Mouse (Mus musculus) embryo, embryonic 10.5 days (tissue): ENCODE results near the gene Ube2ql1.

Source experiments
- DNase-seq: peaks from one replicate; pipeline ENCODE4 v3.0.0-alpha.2; 2015; ENCODE audit warnings: low spot score

Gene Ube2ql1

GRCm38 (mm10) chr13:69739759-69740135 lies at the start of gene Ube2ql1:
TSS of gene Ube2ql1 (minus strand) at chr13:69739889.
- peak; percentile 90 for DNase-seq

GRCm38 (mm10) chr13:69788704-69789103 lies 49.0 kb upstream of the Ube2ql1 start:
- DNase-seq, result no peak

DNA sequence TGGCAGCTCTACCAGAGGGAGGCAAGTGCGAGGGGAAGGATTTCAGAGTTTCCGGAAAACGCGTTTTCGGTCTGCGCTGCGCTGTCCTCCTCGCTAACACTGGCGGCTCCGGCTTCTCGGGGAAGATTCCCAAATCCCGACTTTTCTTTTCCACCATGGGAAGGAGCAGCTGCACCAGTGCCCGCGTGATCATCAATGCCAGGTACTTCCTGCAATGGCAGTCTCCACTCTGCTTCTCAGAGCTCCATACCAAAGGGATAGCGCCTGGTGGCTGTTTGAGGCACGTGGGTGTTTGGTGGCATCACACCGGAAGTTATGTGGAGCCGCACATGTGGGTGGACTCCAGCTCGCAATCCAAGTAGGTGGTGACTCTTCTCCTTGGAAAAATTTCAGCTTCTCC lies 38.5 kb upstream of the Ube2ql1 start:
- DNase-seq, result no peak

DNA sequence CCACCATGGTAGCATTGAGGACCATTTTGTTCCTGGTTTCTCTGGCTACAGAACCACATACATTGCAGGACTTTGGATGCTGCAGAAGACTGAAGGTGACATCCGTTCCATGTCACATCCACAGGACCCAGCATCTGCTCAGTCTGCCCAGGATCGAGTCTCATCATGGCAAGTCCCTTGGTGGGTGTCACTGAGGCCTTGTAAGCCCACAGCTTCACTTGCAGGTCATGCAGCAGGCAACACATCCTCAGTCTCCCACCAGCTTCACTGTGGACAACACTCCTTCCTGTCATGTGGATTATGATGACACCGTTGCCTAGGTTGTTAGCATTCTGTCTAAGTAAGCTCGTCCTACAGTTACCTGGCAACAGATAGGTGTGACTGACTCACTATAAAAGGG lies 32.7 kb upstream of the Ube2ql1 start:
- DNase-seq, result no peak

GRCm38 (mm10) chr13:69770538-69771456 lies 31.1 kb upstream of the Ube2ql1 start:
- no peak for DNase-seq

DNA sequence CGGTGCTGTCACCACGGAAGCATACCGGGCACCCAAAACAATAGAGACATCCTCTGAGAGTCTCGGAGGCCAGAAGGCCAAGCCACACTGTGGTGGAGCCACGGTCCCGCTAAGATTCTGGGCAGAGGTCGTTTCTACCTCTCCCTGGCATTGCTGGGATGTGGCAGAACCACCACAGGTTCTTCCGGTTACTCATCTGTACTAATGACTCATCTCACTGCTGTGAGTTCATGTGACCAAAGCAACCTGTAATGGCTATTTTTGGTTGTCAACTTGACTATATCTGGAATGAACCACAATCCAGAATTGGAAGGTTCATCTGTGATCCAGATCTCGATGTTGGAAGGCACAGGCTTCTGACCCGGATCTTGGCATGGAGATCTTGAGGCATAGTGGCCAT lies 28.5 kb upstream of the Ube2ql1 start:
- no peak for DNase-seq

DNA sequence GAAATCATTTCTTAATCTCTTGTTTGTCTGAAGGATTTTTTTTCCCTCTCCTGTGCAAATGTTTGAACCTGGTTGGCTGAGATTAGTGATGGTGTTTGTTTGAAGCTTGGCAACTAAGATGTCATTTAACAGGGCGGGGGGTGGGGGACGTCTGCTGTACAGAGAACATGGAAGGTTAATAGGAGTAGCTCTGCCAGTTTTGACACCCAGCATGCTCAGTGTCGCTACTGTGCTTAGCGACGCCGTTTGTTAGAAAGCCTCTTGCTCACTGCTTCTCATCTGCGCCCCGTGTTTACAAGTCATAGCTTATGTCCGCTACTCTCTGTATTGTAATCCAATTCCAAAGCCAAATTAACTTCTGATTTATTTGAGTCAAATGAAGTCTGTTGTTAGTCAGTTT lies 25.0 kb upstream of the Ube2ql1 start:
- no peak for DNase-seq

DNA sequence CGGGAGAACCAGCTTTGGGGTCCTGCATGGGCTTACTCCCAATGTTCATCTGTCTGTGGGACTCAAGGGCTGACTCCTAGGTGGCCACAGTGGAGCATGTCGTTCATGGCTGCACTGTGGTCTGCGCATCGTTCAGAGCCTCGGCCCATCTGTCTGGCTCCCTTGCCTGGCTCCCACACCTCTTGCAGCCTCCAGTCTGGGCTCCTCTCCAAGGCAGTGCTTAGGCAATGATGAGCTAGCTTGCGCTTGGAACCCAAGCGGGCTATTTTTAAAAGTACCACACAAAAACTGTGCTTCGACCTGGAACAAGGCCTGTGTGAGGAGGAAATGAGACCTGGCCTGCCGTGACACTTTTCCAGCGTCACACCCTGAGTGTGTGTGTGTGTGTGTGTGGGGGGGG lies 21.7 kb upstream of the Ube2ql1 start:
- DNase-seq, result no peak

GRCm38 (mm10) chr13:69758979-69759378 lies 19.3 kb upstream of the Ube2ql1 start:
- no peak for DNase-seq

DNA sequence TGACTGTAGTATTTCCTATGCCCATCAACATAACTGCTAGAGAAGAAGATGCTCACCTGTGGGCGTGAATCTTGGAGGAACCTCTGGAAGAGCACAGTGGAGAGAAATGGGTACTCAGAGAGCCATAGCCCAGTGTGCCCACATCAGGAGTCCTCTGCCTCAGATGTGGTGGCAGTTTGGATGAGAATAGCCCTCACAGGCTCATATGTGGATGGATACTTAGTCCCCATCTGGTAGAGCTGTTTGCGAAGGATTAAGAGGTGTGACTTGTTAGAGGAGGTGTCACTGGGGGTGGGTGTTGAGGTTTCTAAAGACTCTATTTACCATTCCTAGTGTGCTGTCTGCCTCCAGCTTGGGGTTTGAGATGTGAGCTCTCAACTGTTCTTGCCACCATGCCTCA lies 13.2 kb upstream of the Ube2ql1 start:
- no peak for DNase-seq

DNA sequence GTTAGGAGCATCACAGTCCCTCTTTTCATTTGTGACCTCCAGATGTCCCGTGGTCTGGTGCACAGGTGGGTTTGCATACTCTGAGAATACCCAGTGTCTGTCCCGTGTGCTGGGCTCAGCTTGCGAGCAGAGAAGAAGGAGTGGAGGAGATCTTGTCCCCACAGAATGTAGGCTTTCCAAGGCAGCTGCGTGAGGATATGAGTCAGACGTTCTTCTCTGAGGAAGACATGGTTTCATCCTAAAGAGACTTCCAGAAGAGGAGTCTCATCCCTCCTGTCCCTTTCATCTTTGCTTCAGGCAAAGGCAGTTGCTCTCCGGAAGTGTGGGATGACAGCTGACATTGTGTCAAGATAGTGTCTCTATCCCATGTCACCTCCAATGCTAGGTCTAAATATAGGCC lies 11.8 kb upstream of the Ube2ql1 start:
- DNase-seq, result no peak

- no peak for DNase-seq
These were observed 9.1 kb upstream of the Ube2ql1 start for GRCm38 (mm10) chr13:69748756-69749155.

- DNase-seq, result peak; percentile 68
These were observed 919 bp upstream of the Ube2ql1 start for GRCm38 (mm10) chr13:69740331-69741285.

- DNase-seq, result peak; percentile 55
These were observed 464 bp downstream of the Ube2ql1 start for GRCm38 (mm10) chr13:69739091-69739758.

DNA sequence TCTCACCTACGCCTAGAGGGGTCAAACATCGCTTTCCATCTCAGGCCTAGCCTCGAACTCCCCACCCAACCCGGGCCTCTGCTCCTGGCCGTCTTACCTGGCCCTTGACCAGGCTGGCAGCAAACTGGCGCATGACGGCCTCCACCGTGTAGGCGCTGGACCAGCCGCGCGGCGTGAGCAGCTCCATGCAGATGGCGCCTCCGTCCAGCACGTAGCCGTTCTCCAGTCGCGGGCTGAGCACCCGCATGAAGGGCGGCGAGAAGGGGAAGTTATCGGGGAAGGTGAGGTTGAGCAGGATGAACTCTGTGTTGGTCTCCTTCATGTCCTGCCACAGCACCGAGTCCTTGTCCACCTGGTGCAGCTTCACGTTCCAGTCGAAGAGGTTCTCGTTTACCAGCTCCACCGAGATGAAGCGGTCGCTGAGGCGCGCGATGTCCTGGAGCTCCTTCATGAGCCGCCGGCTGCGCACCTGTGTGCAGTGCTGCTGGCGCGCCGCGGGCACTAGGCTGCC lies 1.2 kb downstream of the Ube2ql1 start:
- DNase-seq, result peak; percentile 60

DNA sequence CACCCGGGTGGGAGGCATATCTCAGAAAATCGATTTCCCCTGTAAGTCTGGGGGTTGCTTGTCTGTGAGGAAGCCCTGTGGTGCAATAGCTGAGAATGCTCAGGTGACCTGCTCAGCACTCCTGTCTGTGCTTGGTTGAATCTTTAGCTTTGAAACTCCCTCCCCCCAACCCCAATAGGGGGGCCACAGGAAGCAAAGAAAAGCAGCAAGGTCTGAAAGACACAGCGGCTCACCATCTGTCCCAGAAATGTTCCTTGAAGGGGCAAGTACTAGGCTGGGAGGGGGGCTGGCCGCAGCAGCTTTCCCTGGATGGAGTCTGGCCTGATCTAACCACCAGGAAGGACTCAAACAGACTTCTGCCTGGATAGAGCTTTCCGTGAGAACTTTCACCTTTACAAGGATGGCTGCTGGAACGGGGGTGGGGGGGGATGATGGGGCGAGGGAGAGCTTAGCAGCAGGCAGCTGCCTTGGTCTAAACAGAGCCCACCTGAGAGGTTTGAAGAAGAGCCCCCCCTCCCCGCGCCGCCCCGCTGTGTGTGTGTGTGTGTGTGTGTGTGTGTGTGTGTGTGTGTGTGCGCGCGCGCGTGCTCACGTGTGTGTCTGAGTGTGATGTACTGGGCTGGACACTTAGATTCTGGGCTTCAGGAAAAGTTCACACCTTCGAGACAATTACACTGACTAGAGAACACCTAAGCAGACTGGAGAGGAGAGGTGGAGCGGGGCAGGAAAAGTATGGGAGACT lies 2.1 kb downstream of the Ube2ql1 start:
- no peak for DNase-seq

GRCm38 (mm10) chr13:69732636-69733035 lies 7.1 kb downstream of the Ube2ql1 start:
- no peak for DNase-seq

DNA sequence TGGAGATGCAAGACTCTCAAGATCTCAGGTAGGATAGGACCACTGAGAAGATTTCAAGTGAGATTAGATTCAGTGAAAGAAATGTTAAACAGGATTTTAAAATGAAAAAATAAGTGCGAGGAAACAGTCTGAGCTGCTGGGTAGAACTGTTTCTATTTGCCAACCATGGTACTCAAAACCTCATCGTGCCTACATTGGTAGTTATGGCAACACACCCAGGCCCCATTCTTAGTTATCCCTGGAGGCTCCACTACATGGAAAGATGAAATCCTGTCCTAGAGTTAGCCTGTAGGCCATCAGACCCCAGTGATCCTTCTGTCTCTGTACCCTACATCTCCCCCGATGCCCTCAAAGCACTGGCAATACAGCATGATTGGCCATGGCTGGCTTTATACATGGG lies 14.3 kb downstream of the Ube2ql1 start:
- DNase-seq, result no peak

- no peak for DNase-seq
These were observed 18.5 kb downstream of the Ube2ql1 start for GRCm38 (mm10) chr13:69721141-69721540.

DNA sequence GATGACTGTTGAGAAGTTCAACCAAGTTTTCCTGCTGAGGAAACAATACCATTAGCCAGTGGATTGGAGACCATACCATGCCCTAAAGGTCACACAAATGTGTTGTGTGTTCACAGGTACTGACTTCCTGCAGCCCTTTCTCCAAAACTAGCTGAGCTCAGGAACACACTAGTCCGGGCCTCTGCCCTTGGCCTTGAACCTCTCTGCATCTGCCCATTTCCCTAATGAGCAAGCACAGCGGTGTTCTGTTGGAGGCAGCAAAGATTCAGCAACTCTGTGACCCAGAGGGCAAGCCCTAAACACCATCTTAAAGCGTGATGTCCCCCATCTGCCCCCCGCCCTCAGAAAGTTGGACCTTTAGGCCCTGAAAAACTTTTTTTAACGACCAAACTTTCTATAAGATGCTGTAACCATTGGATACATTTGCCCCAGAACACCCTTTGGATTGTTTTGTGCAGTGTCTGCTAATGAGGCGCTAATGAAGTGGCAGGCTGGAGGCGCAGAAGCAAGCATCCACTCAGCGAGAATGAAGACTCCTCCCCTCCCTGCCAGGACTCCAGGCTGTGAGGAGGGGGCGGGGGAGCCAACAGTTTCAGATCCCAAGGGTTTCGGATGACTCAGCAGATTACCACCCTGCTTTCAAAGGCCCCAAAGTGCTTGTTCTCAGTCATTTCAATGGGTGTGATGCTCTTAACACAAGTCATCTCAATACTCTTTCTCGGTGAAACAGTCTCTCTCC lies 21.7 kb downstream of the Ube2ql1 start:
- peak; percentile 70 for DNase-seq

DNA sequence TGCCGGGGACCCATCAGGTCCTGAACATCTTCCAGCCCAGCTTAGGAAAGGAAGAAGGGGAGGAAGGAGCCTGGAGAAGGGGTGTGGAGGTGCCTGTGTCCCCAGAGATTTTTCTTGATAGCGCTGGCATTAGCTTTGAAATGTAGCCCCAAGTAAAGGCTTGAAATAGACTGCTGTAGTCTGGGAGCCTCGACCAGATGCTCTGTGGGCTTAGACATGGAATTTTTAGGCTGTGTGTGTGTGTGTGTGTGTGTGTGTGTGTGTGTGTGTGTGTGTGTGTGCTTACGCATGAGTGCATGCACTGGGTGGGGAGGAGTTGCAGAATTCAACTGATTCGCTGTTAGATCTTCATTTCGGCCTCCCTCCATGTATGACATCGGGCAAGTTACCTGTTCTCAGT lies 31.5 kb downstream of the Ube2ql1 start:
- DNase-seq, result no peak
